Mouse (Mus musculus): ENCODE measurements at regions not wholly inside any gene's neighbourhood (a gene's known extent, or its start where the extent isn't known, plus 50 kb on each side); places are given as distances from the start of the nearest gene placed in this dataset.
A peak's percentile ranks its signal among the peaks of the same experiment; 100 is the strongest.

DNA sequence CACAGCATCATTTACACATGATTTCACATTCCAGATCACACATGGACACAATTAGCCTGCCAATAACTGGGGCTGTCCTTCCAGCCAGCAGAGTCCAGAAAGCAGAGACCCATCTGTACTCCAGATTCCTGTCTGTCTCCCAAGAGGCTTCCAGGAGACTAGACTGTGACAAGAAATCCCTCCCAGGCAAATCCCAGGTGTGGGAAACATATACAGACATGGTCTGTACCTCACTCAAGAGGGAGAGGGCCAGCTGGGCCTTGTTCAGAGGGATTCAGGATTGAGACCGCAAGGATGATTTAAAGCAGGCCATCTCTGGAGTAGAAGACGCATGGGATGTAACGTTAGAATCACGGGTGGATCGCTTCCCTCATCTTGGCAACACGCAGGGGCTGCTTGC is 182.7 kb upstream of the Prr30 start:
- 67% methylated on average over 6 of the region's 6 CpGs for WGBS

DNA sequence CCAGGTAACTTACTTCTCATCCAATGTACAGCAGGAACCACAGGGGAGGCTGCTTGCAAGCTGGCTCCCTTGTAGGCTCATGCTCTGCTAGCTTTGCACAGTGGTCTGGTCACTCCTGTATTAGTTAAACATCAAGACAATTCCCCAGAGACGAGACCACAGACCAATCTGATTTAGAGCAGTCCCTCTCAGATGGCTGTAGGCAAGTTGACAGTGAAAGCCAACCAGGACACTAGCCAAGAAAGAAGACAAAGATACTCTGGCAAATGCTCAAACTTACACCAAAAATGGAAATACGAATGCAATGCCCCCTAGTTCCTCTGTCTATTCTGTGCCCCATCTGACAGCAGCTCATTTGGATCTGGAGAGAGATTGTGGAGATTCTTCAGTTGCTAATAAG is 181.8 kb upstream of the Prr30 start:
- Histone ChIP-seq H3K9me3 (replicated peaks) (no peaks in the 10 kb centered on the region), H3K9ac (no peak overlapping the region), H3K27ac (no peak overlapping the region), H3K36me3 (no peaks in the 10 kb centered on the region), H3K4me1 (replicated peaks) (no peaks in the 10 kb centered on the region; the same call in 1 of the 2 replicates), H3K4me3 (no peak overlapping the region), H3K4me2 (no peak overlapping the region), H3K27me3 (peaks cover 5% of the 10 kb centered on the region; the same call in 1 of the 2 replicates)
- 61% methylated on average over 2 of the region's 2 CpGs for WGBS
- ATAC-seq (replicated peaks; ENCODE audit: insufficient number of reproducible peaks, insufficient read depth, low FRiP score, low read depth) = no peak

More for the DNA sequence above, 182.7 kb upstream of the Prr30 start:
- no peak overlapping the region for H3K9ac ChIP-seq
- H3K4me2 ChIP-seq = no peak overlapping the region
- no peaks in the 10 kb centered on the region; the same call in 1 of the 2 replicates for H3K4me1 ChIP-seq (replicated peaks)
- no peak overlapping the region for H3K4me3 ChIP-seq
- no peak for ATAC-seq (replicated peaks; ENCODE audit: insufficient number of reproducible peaks, insufficient read depth, low FRiP score, low read depth)
- peaks cover 5% of the 10 kb centered on the region; the same call in 1 of the 2 replicates for H3K27me3 ChIP-seq
- no peaks in the 10 kb centered on the region for H3K9me3 ChIP-seq (replicated peaks)
- H3K36me3 ChIP-seq = no peaks in the 10 kb centered on the region
- H3K27ac ChIP-seq = no peak overlapping the region

DNA sequence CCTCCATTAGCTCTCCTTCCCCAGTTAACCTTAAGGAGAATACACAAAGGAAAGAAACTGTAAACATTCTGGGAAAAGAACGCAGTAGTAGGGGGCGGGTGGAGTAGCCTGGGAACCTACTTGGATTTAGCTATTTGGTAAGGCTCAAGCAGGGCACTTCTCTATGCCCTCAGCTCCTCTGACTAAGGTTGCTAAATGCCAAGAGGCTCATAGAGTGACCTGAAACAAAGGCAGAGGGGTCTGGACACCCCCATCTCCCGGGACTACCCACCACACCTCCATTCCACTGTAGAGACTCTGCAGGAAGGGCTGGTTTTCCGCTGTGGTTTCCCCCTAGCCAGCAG is 179.5 kb upstream of the Prr30 start:
- peak overlapping the region; percentile 56 for H3K4me2 ChIP-seq
- peaks cover 11% of the 10 kb centered on the region for H3K4me1 ChIP-seq (replicated peaks)
- WGBS = 49% methylated on average over 4 of the region's 4 CpGs
- H3K27ac ChIP-seq = no peak overlapping the region
- no peaks in the 10 kb centered on the region for H3K36me3 ChIP-seq
- H3K4me3 ChIP-seq = no peak overlapping the region
- H3K9me3 ChIP-seq (replicated peaks) = no peaks in the 10 kb centered on the region
- H3K27me3 ChIP-seq = peaks cover 5% of the 10 kb centered on the region; the same call in 1 of the 2 replicates
- ATAC-seq (replicated peaks; ENCODE audit: insufficient number of reproducible peaks, insufficient read depth, low FRiP score, low read depth) = no peak
- H3K9ac ChIP-seq = no peak overlapping the region

DNA sequence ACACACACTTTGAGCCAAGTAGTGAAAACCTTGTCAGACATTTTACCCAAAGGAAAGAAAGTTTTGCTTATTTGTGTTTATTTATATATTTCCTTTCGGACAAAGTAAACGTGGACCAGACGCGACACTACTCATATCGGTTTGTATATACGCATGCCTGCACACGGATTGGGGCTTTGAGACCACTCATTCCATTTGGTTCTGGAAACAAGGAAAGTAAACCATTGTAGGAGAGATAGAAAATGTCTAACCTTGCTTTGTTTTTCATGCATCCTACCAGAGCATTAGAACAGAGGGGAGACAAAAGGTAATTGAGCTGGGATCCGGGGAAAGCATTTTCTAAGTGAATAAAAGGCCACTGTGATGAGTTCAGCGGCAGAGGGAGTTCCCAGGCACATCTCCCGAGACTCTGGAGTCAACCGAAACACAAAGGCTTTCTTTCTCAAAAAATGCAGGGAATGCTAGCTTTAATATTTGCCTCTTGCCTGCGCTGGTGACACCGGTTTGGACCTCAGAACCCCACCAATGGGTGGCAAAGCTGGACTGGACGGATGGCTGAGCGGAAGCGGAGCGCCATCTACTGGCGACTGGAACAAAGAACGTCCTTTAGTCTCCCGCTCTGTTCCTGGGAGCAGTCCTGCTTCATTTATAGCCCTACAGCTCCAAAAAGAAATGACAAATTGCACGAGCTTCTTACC is 179.0 kb upstream of the Prr30 start:
- no peak; the same call in 1 of the 2 replicates for ATAC-seq (replicated peaks; ENCODE audit: insufficient number of reproducible peaks, insufficient read depth, low FRiP score, low read depth)
- no peaks in the 10 kb centered on the region for H3K9me3 ChIP-seq (replicated peaks)
- H3K36me3 ChIP-seq = no peaks in the 10 kb centered on the region
- peak overlapping the region; percentile 56 for H3K4me2 ChIP-seq
- H3K27ac ChIP-seq = no peak overlapping the region
- H3K9ac ChIP-seq = no peak overlapping the region
- peaks cover 15% of the 10 kb centered on the region for H3K4me1 ChIP-seq (replicated peaks)
- WGBS = 31% methylated on average over 21 of the region's 21 CpGs
- peak overlapping the region; percentile 30; the same call in 1 of the 2 replicates for H3K4me3 ChIP-seq
- H3K27me3 ChIP-seq = peaks cover 5% of the 10 kb centered on the region; the same call in 1 of the 2 replicates

DNA sequence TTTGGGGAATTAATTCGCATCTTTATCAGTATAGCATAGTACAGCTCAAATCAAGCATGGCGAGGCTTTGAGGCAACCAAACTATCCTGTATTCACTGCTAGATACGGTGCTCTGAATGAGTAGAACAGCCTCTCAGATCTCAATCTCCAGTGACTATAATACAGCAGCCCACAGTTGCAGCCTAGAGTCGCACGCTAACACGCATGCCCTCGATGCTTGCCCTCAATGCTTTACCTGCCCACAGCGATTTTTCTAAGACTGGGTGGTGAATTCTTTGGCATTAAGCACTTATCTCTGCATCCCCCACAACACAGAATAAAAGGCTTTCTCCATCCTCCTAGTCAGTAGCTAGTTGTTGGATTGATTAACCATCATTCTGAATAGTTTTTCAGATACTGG is 178.4 kb upstream of the Prr30 start:
- Histone ChIP-seq H3K27me3 (peaks cover 5% of the 10 kb centered on the region; the same call in 1 of the 2 replicates), H3K9ac (no peak overlapping the region), H3K9me3 (replicated peaks) (no peaks in the 10 kb centered on the region), H3K36me3 (no peaks in the 10 kb centered on the region), H3K4me2 (no peak overlapping the region), H3K27ac (no peak overlapping the region), H3K4me3 (no peak overlapping the region), H3K4me1 (replicated peaks) (peaks cover 17% of the 10 kb centered on the region)
- ATAC-seq (replicated peaks; ENCODE audit: insufficient number of reproducible peaks, insufficient read depth, low FRiP score, low read depth) = no peak
- 84% methylated on average over 8 of the region's 8 CpGs for whole genome bisulfite sequencing

DNA sequence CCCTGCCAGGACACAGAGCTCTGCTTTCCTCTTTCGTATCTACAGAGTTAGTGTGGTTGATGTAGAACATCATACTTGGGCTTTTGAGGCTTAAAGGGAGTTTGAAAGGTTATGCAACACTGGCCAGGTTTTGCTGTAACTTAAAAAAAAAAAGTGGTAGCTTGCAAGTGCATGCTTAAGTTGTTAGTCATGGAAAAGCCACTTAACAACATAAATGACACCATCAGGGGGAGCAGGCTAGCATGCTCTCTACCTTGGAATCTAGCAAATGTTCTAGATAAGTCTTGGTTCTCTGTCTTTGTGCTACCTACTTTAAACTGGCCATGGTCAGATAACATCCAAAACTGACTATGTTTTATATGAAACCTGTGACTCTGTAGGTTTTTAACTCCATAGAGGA is 176.6 kb upstream of the Prr30 start:
- Histone ChIP-seq H3K9me3 (replicated peaks) (no peaks in the 10 kb centered on the region), H3K9ac (no peak overlapping the region), H3K36me3 (no peaks in the 10 kb centered on the region), H3K4me3 (no peak overlapping the region), H3K27ac (no peak overlapping the region), H3K4me2 (no peak overlapping the region), H3K4me1 (replicated peaks) (peaks cover 17% of the 10 kb centered on the region), H3K27me3 (peaks cover 5% of the 10 kb centered on the region; the same call in 1 of the 2 replicates)
- 68% methylated on average over 1 of the region's 1 CpGs for WGBS
- no peak for ATAC-seq (replicated peaks; ENCODE audit: insufficient number of reproducible peaks, insufficient read depth, low FRiP score, low read depth)

DNA sequence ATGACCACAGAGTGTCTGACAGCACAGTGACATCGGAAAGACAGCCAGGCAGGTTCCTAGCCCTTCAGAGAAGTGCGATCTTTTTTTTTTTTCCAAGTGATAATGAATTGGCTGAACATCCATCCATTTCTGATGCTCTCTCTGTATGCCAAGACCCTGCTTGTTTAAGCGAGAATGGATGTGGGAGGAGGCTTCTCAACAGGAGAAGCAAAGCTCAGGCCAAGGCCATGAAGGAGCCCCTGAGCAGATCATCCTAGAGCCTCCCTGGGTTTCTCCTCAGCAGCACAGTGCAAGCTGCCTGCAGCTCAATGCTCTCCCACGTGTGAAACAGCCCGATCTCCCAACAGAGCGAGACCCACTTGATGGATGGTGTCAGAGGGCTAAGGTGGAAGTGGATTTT is 175.7 kb upstream of the Prr30 start:
- Histone ChIP-seq H3K36me3 (no peaks in the 10 kb centered on the region), H3K27ac (no peak overlapping the region), H3K4me3 (no peak overlapping the region), H3K9ac (no peak overlapping the region), H3K27me3 (peaks cover 4% of the 10 kb centered on the region; the same call in 1 of the 2 replicates), H3K4me2 (no peak overlapping the region), H3K9me3 (replicated peaks) (no peaks in the 10 kb centered on the region), H3K4me1 (replicated peaks) (peaks cover 17% of the 10 kb centered on the region)
- 39% methylated on average over 6 of the region's 6 CpGs for WGBS
- no peak for ATAC-seq (replicated peaks; ENCODE audit: insufficient number of reproducible peaks, insufficient read depth, low FRiP score, low read depth)

DNA sequence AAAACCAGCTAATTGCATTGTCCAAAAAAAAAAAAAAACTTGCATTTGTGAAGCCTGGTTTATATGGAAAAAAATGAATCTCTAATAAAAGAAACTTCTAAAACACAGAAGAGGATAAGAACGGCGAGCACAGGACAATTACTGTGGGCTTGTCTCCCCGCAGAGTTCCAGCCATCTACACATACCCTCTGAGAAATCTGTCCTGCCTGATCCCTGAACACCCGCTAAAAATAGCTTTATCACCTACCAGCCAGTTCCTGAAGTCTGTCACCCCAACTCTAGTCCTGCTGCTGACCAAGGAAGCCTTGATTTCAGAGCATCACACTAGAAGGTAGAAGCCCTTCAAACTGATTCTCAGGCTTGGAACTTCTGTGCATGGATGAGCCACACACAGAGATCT is 173.7 kb upstream of the Prr30 start:
- WGBS = 50% methylated on average over 4 of the region's 4 CpGs
- no peaks in the 10 kb centered on the region for H3K36me3 ChIP-seq
- H3K9ac ChIP-seq = no peak overlapping the region
- no peak; the same call in 1 of the 2 replicates for ATAC-seq (replicated peaks; ENCODE audit: insufficient number of reproducible peaks, insufficient read depth, low FRiP score, low read depth)
- 0 out of 2 replicates have a peak overlapping the region, but pooled peaks have one; percentile 20 for H3K27ac ChIP-seq
- H3K4me3 ChIP-seq = no peak overlapping the region
- no peak overlapping the region for H3K4me2 ChIP-seq
- H3K4me1 ChIP-seq (replicated peaks) = peaks cover 17% of the 10 kb centered on the region
- no peaks in the 10 kb centered on the region for H3K9me3 ChIP-seq (replicated peaks)
- no peaks in the 10 kb centered on the region for H3K27me3 ChIP-seq

DNA sequence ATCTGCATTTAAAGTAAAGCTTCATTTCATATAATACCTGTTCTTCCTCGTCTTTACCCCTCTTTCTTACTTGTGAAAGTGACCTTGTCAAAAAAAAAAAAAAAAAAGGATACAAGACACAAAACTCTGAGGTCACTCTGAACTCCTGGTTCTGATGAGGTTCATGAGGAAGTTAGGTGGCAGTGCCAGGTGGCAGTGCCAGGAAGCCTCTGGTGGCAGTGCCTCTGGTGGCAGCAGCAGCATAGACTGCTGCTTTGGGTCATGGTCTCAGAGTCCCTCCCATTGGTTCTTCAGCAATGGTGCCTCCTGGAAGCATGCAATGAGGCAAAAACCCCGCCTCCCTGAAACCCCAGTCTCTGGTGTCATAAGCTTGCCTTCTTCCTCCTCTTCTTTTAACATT is 159.7 kb upstream of the Prr30 start:
- H3K4me2 ChIP-seq = no peak overlapping the region
- H3K9me3 ChIP-seq (replicated peaks) = no peaks in the 10 kb centered on the region
- 77% methylated on average over 2 of the region's 2 CpGs for WGBS
- 0 out of 2 replicates have a peak, but pooled peaks cover 2% of the 10 kb centered on the region for H3K4me1 ChIP-seq (replicated peaks)
- no peak for ATAC-seq (replicated peaks; ENCODE audit: insufficient number of reproducible peaks, insufficient read depth, low FRiP score, low read depth)
- H3K36me3 ChIP-seq = no peaks in the 10 kb centered on the region
- H3K27me3 ChIP-seq = no peaks in the 10 kb centered on the region
- no peak overlapping the region for H3K9ac ChIP-seq
- H3K27ac ChIP-seq = no peak overlapping the region
- no peak overlapping the region for H3K4me3 ChIP-seq

DNA sequence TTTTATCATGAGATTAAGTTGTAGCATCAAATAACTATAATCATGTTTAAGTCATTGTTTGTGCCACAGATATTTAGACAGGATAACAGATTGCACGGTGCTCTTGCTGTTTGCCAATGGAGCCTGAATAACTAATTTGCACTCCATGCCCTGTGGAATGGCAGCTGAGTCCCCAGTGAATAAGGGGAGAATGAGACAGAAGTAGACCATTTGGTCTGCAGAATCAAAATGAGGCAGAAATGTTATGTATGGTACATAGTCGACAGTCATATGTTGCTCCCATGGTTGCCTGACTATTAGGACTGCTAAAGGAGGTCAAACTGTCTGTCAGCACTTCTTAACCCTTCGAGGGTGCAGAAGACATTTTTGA is 152.9 kb upstream of the Prr30 start:
- no peak overlapping the region for H3K4me2 ChIP-seq
- no peaks in the 10 kb centered on the region for H3K9me3 ChIP-seq (replicated peaks)
- ATAC-seq (replicated peaks; ENCODE audit: insufficient number of reproducible peaks, insufficient read depth, low FRiP score, low read depth) = no peak
- no peak overlapping the region for H3K9ac ChIP-seq
- H3K4me3 ChIP-seq = no peak overlapping the region
- no peaks in the 10 kb centered on the region for H3K36me3 ChIP-seq
- no peak overlapping the region for H3K27ac ChIP-seq
- no peaks in the 10 kb centered on the region for H3K27me3 ChIP-seq
- peaks cover 4% of the 10 kb centered on the region for H3K4me1 ChIP-seq (replicated peaks)
- WGBS = 63% methylated on average over 3 of the region's 3 CpGs

DNA sequence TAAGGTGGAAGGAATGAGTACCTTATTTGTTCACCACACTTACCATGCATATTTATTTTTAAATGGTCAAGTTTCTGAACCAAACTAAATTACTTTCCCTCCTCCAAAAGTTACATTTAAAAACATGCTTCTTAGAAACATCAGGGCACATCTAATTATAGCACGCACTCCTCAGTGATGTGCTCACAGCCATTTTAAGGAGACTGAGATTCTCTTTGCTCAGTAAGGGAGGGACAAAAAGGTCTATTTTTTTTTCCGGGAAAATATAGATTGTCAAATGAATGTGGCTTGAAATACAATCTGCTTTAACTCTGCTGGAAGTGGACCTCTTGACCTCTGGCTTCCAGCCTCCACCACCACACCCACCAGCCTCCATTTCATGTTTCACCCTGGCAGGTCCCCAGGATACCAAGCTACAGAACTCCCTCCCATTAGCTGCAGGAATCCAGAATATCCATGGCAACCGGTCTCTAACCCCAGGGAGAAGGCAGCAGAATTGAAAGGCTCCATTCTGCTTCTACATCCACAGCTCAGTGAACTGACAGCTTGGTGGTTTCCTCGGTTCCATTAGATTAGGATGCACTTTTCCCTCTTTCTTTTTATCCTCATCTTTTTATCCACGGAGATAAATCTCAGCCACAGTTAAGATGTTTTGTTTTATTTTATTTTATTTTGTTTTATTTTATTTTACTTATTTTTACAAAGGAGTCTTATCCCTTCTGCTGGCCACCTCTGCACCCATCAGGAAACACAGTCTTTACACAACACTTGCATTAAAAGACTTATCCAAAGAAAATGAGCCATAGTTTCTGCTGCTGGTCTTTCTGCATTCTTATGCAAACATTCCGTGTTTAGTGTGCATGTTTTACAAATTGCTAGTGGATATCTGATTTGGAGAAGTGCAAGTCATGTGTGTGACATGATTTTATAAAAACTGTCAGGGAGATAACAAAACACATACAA is 152.2 kb upstream of the Prr30 start:
- Histone ChIP-seq H3K4me3 (no peak overlapping the region), H3K4me2 (no peak overlapping the region), H3K4me1 (replicated peaks) (peaks cover 4% of the 10 kb centered on the region), H3K9me3 (replicated peaks) (no peaks in the 10 kb centered on the region), H3K27ac (no peak overlapping the region), H3K27me3 (no peaks in the 10 kb centered on the region), H3K36me3 (no peaks in the 10 kb centered on the region), H3K9ac (no peak overlapping the region)
- 41% methylated on average over 6 of the region's 6 CpGs for WGBS
- ATAC-seq (replicated peaks; ENCODE audit: insufficient number of reproducible peaks, insufficient read depth, low FRiP score, low read depth) = 0 out of 2 replicates have a peak, but pooled peaks have one; percentile 69
